Mouse (Mus musculus) neural tube, embryonic 14.5 days (tissue): ENCODE measurements around the gene Aven. TPM values are rescaled to one million over a fixed set of nuclear protein-coding genes. Genes with fewer than 3 reads are reported as not detected.

Experiments used
- ATAC-seq: fragments of 200-750 bp; cut with Nextera tagmentation; 2 replicates; pipeline ENCODE4 v1.8.0; 2017; ENCODE audit warnings: low read depth, mild to moderate bottlenecking, moderate TSS enrichment, moderate library complexity
- H3K27ac ChIP-seq: fragments of 300-500 bp; sonication (generic); 2 replicates; pipeline ENCODE4 v1.5.1; 2014; ENCODE audit warnings: low read depth, mild to moderate bottlenecking, control low read depth, low read length, moderate library complexity, mixed read lengths
- H3K27me3 ChIP-seq: fragments of 300-500 bp; sonication (generic); 2 replicates; pipeline ENCODE4 v1.6.1; 2014; ENCODE audit warnings: low read length; ENCODE audit not compliant: control insufficient read depth, insufficient read depth
- H3K36me3 ChIP-seq: fragments of 300-500 bp; sonication (generic); 2 replicates; pipeline ENCODE4 v1.6.1; 2014; ENCODE audit warnings: low read length, mixed read lengths; ENCODE audit not compliant: control insufficient read depth, insufficient read depth
- H3K4me1 ChIP-seq: fragments of 300-500 bp; sonication (generic); 2 replicates; pipeline ENCODE4 v1.6.1; 2014; ENCODE audit warnings: low read length; ENCODE audit not compliant: control insufficient read depth, insufficient read depth
- H3K4me2 ChIP-seq: fragments of 300-500 bp; sonication (generic); 2 replicates; pipeline ENCODE4 v1.6.1; 2014; ENCODE audit warnings: mild to moderate bottlenecking, low read depth, low read length, control low read depth
- H3K4me3 ChIP-seq: fragments of 300-500 bp; sonication (generic); 2 replicates; pipeline ENCODE4 v1.5.1; 2014; ENCODE audit warnings: low read depth, low read length, control low read depth, mixed read lengths
- H3K9ac ChIP-seq: fragments of 300-500 bp; sonication (generic); replicated peaks from 2 replicates; pipeline ENCODE4 v1.6.1; 2014; ENCODE audit warnings: low read depth, mild to moderate bottlenecking, control low read depth, low read length, mixed read lengths
- H3K9me3 ChIP-seq: fragments of 300-500 bp; sonication (generic); 2 replicates; pipeline ENCODE4 v1.6.1; 2016; ENCODE audit warnings: low read length; ENCODE audit not compliant: control insufficient read depth
- WGBS: fragments of 180-500 bp; shearing (Covaris S2); extraction: QIAGEN DNeasy Blood & Tissue Kit; methylation state at CpG from one replicate; pipeline ENCODE4 v1.1.7; 2014; 5-methylcytosine and 5-hydroxymethylcytosine counted together
- polyA plus RNA-seq: library from polyadenylated mRNA; unstranded; fragments of >200 nt; fragmentation: Nextera tagmentation; extraction: Ambion mirVana; gene quantifications from 2 replicates; pipeline ENCODE4 v1.2.1, GENCODE M21; 2014

Aven gene
- polyA plus RNA-seq, 1 experiment from 2014 or later: 3.3 TPM

- H3K4me2 ChIP-seq: no peak overlapping the region
- H3K4me3 ChIP-seq: no peak overlapping the region
- H3K9ac ChIP-seq: no peak overlapping the region
- H3K9me3 ChIP-seq: no peaks in the 10 kb centered on the region
- no peak overlapping the region for H3K27ac ChIP-seq
- no peak for ATAC-seq
- 94% methylated on average over 6 of the region's 6 CpGs for WGBS
- no peaks in the 10 kb centered on the region for H3K4me1 ChIP-seq
- H3K36me3 ChIP-seq: no peaks in the 10 kb centered on the region
- H3K27me3 ChIP-seq: no peaks in the 10 kb centered on the region
Measured at GRCm38 (mm10) chr2:112503978-112504377, 11.2 kb downstream of the Aven start.

DNA sequence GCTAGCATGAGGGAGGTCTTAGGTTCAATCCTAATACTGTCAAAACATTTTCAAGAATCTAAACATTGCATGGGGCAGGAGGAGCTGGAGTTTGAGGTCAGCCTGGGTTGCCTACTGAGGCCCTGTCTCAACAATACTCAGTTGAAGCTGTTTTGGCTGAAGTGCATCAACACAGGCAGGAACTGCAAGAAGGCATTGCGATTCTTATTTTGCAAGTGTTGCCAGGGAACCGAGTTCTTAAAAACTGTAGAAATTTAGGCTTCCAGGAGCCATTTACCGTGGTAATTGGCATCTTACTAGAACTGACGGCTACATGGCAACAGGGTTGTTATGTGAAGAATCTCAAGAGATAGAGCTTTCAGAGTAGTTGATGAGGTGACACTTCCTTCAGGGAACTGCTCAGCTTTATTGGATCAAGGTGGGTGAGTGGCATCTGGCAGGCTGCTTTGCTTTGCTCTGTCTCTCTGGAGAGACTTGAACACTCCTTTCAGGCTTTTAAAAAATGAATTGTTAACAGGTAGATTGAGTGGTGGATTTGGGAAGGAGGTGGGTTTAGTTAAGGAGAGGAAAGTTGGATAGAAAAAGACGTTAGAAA, 14.2 kb downstream of the Aven start:
- ATAC-seq: no peak
- Histone ChIP-seq H3K9me3 (no peaks in the 10 kb centered on the region), H3K4me2 (no peak overlapping the region), H3K4me3 (no peak overlapping the region), H3K36me3 (no peaks in the 10 kb centered on the region), H3K27me3 (no peaks in the 10 kb centered on the region), H3K27ac (no peak overlapping the region), H3K4me1 (no peaks in the 10 kb centered on the region), H3K9ac (no peak overlapping the region)
- WGBS: 81% methylated on average over 5 of the region's 5 CpGs

GRCm38 (mm10) chr2:112507444-112507843, 14.7 kb downstream of the Aven start:
- Histone ChIP-seq H3K4me1 (no peaks in the 10 kb centered on the region), H3K27me3 (no peaks in the 10 kb centered on the region), H3K27ac (no peak overlapping the region), H3K9me3 (no peaks in the 10 kb centered on the region), H3K4me3 (no peak overlapping the region), H3K9ac (no peak overlapping the region), H3K36me3 (no peaks in the 10 kb centered on the region), H3K4me2 (no peak overlapping the region)
- ATAC-seq: peak; percentile 28; the same call in 1 of the 2 replicates
- WGBS: 97% methylated on average over 1 of the region's 1 CpGs

- WGBS: 89% methylated on average over 4 of the region's 4 CpGs
- ATAC-seq: no peak
- Histone ChIP-seq H3K27ac (no peak overlapping the region), H3K27me3 (no peaks in the 10 kb centered on the region), H3K4me2 (no peak overlapping the region), H3K4me3 (no peak overlapping the region), H3K9me3 (no peaks in the 10 kb centered on the region), H3K9ac (no peak overlapping the region), H3K36me3 (no peaks in the 10 kb centered on the region), H3K4me1 (no peaks in the 10 kb centered on the region)
Measured at GRCm38 (mm10) chr2:112510140-112510539, 17.4 kb downstream of the Aven start.

GRCm38 (mm10) chr2:112513036-112513435, 20.3 kb downstream of the Aven start:
- ATAC-seq: no peak
- no peaks in the 10 kb centered on the region for H3K36me3 ChIP-seq
- no peak overlapping the region for H3K9ac ChIP-seq
- H3K4me1 ChIP-seq: no peaks in the 10 kb centered on the region
- H3K27me3 ChIP-seq: no peaks in the 10 kb centered on the region
- no peak overlapping the region for H3K4me2 ChIP-seq
- H3K4me3 ChIP-seq: no peak overlapping the region
- H3K9me3 ChIP-seq: no peaks in the 10 kb centered on the region
- H3K27ac ChIP-seq: no peak overlapping the region
- WGBS: 88% methylated on average over 1 of the region's 1 CpGs

GRCm38 (mm10) chr2:112516728-112517127, 24.0 kb downstream of the Aven start:
- H3K36me3 ChIP-seq: no peaks in the 10 kb centered on the region
- H3K9ac ChIP-seq: no peak overlapping the region
- H3K27ac ChIP-seq: no peak overlapping the region
- H3K27me3 ChIP-seq: no peaks in the 10 kb centered on the region
- no peak overlapping the region for H3K4me3 ChIP-seq
- H3K4me2 ChIP-seq: no peak overlapping the region
- H3K4me1 ChIP-seq: no peaks in the 10 kb centered on the region
- no peak for ATAC-seq
- H3K9me3 ChIP-seq: no peaks in the 10 kb centered on the region
- WGBS: 94% methylated on average over 3 of the region's 3 CpGs

GRCm38 (mm10) chr2:112517218-112517617, 24.5 kb downstream of the Aven start:
- Histone ChIP-seq H3K27me3 (no peaks in the 10 kb centered on the region), H3K36me3 (no peaks in the 10 kb centered on the region), H3K9me3 (no peaks in the 10 kb centered on the region), H3K4me3 (no peak overlapping the region), H3K4me1 (no peaks in the 10 kb centered on the region), H3K9ac (no peak overlapping the region), H3K27ac (no peak overlapping the region), H3K4me2 (no peak overlapping the region)
- ATAC-seq: no peak
- WGBS: 95% methylated on average over 3 of the region's 3 CpGs

- no peak for ATAC-seq
- H3K9ac ChIP-seq: no peak overlapping the region
- H3K27me3 ChIP-seq: no peaks in the 10 kb centered on the region
- H3K4me2 ChIP-seq: no peak overlapping the region
- H3K4me1 ChIP-seq: no peaks in the 10 kb centered on the region
- H3K4me3 ChIP-seq: no peak overlapping the region
- no peak overlapping the region for H3K27ac ChIP-seq
- H3K9me3 ChIP-seq: no peaks in the 10 kb centered on the region
- H3K36me3 ChIP-seq: no peaks in the 10 kb centered on the region
Measured at GRCm38 (mm10) chr2:112518541-112518940, 25.8 kb downstream of the Aven start.

GRCm38 (mm10) chr2:112520526-112521482, 28.0 kb downstream of the Aven start:
- Histone ChIP-seq H3K27ac (no peak overlapping the region), H3K9me3 (no peaks in the 10 kb centered on the region), H3K4me1 (no peaks in the 10 kb centered on the region), H3K4me2 (no peak overlapping the region), H3K36me3 (no peaks in the 10 kb centered on the region), H3K27me3 (no peaks in the 10 kb centered on the region), H3K4me3 (no peak overlapping the region), H3K9ac (no peak overlapping the region)
- ATAC-seq: no peak
- WGBS: 90% methylated on average over 4 of the region's 4 CpGs
